ENCODE assay signal across 18 mouse cellular contexts in genomic region chr2:118881956-118882355, GRCm38 (mm10). TPM values are rescaled to one million over a fixed set of nuclear protein-coding genes. Genes with fewer than 3 reads are reported as not detected.
DNase-seq lines count a peak whose midpoint lies in the region; TF ChIP-seq lines count a peak whose summit lies in the region.
"Had no signal": no experiment of that assay in that cellular context is flagged by ENCODE, and none has a peak within 500 bp of the region (broad histone marks: within the 10 kb centered on the region; RNA-seq: fewer than 3 reads in every experiment).

No protein-coding gene starts in this region.

- H3K27ac ChIP-seq in liver, adult 2 months (replicated peaks; ENCODE audit: insufficient read depth, low read depth, low read length) = no peak overlapping the region
- peak overlapping the region; percentile 36; the same call in 1 of the 2 replicates for H3K27ac ChIP-seq in testis, adult 2 months (ENCODE audit: control insufficient read depth, insufficient read depth, low read depth, low read length)
- H3K27ac ChIP-seq: embryonic facial prominence, embryonic 10.5 days; embryonic facial prominence, embryonic 12.5 days; forebrain, embryonic 13.5 days; forebrain, embryonic 15.5 days had no signal

- 41% methylated on average over 5 of the region's 5 CpGs for WGBS in liver, adult 2 months

- no peaks in the 10 kb centered on the region for H3K27me3 ChIP-seq in liver, adult 2 months (ENCODE audit: control insufficient read depth, insufficient read depth, low read length)
- no peaks in the 10 kb centered on the region for H3K27me3 ChIP-seq in testis, adult 2 months (ENCODE audit: control insufficient read depth, insufficient read depth, low read length)
- H3K27me3 ChIP-seq: CH12.LX, Patski had no signal

- no peak for TF ChIP-seq CTCF in liver, adult 2 months (IDR thresholded peaks at IDR 0.05; ENCODE audit: low read depth, low read length)
- TF ChIP-seq CTCF in testis, adult 2 months (IDR thresholded peaks at IDR 0.05; ENCODE audit: control insufficient read depth, insufficient read depth, insufficient replicate concordance, low read depth, low read length) = no peak

- peak; percentile 60 for DNase-seq in adrenal gland, adult 2 months
- no peak for DNase-seq in adrenal gland, postnatal 25 days
- peak; percentile 33 for DNase-seq in liver, adult 2 months (ENCODE audit: extremely low read depth, low read depth, low spot score)
- no peak for DNase-seq in liver
- DNase-seq in testis, postnatal 10 days (ENCODE audit: low spot score) = no peak
- DNase-seq: B cell, adult 2 months; cerebellum, adult 11-12 months; cerebellum, adult 2 months; cerebellum, adult 9-10 months; cerebellum, postnatal 25 days; forebrain, postnatal 0 days had no signal

- no peak for TF ChIP-seq POLR2A in liver, adult 2 months (IDR thresholded peaks at IDR 0.05; ENCODE audit: extremely low read depth, insufficient read depth, low read length)
- TF ChIP-seq POLR2A in testis, adult 2 months (IDR thresholded peaks at IDR 0.05; ENCODE audit: control insufficient read depth, low read depth, low read length) = no peak

- H3K9ac ChIP-seq in liver, adult 2 months (ENCODE audit: low read depth, low read length) = no peak overlapping the region
- H3K9ac ChIP-seq: embryonic facial prominence, embryonic 12.5 days; forebrain, embryonic 13.5 days; forebrain, embryonic 15.5 days; forebrain, postnatal 0 days had no signal

- peaks cover 2% of the 10 kb centered on the region; the same call in 1 of the 2 replicates for H3K4me1 ChIP-seq in liver, adult 2 months (ENCODE audit: control insufficient read depth, insufficient read depth, low read length)
- peaks cover 4% of the 10 kb centered on the region for H3K4me1 ChIP-seq in testis, adult 2 months (ENCODE audit: control insufficient read depth, insufficient read depth, low read length)

- H3K79me2 ChIP-seq in liver, adult 2 months (ENCODE audit: control insufficient read depth, insufficient read depth, low read length) = no peaks in the 10 kb centered on the region

- no peak overlapping the region for H3K4me3 ChIP-seq in liver, adult 2 months (ENCODE audit: insufficient read depth, low read depth, low read length)
- no peak overlapping the region for H3K4me3 ChIP-seq in testis, adult 2 months (ENCODE audit: control insufficient read depth, low read depth, low read length)
- H3K4me3 ChIP-seq: embryonic facial prominence, embryonic 10.5 days; embryonic facial prominence, embryonic 12.5 days; forebrain, embryonic 13.5 days; forebrain, embryonic 15.5 days had no signal

- peaks cover 4% of the 10 kb centered on the region; the same call in 1 of the 2 replicates for H3K36me3 ChIP-seq in liver, adult 2 months (ENCODE audit: control insufficient read depth, insufficient read depth, low read length)
- no peaks in the 10 kb centered on the region for H3K36me3 ChIP-seq in testis, adult 2 months (ENCODE audit: control insufficient read depth, insufficient read depth, low read length)

RNA-seq across cellular contexts. Expression of gene Bahd1, which starts 18.2 kb away (rescaled TPM):
- 10 to 100 TPM; 36.5 to 46.0 TPM for total RNA-seq in adrenal gland, adult 2 months (2021)
- 59.5 and 60.3 TPM in 2 replicates for polyA plus RNA-seq in adrenal gland, adult 2 months (2012; rRNA removed)
- 42.6 and 54.4 TPM in 2 replicates for total RNA-seq in adrenal gland, postnatal 25 days (2021)
- total RNA-seq in liver, adult 2 months (2014; rRNA removed) = 2.3 and 3.1 TPM in 2 replicates
- polyA plus RNA-seq in liver, adult 2 months (2012; rRNA removed) = 5.8 and 6.3 TPM in 2 replicates
- 10.0 and 12.8 TPM in 2 replicates for polyA plus RNA-seq in testis, adult 2 months (2012; rRNA removed)

RNA-seq across cellular contexts. Expression of gene Ivd, which starts 20.2 kb away (rescaled TPM):
- 100 to 1,000 TPM; 245 to 355 TPM for total RNA-seq in adrenal gland, adult 2 months (2021)
- 205 and 242 TPM in 2 replicates for polyA plus RNA-seq in adrenal gland, adult 2 months (2012; rRNA removed)
- total RNA-seq in adrenal gland, postnatal 25 days (2021) = 342 and 470 TPM in 2 replicates
- total RNA-seq in liver, adult 2 months (2014; rRNA removed) = 127 and 146 TPM in 2 replicates
- polyA plus RNA-seq in liver, adult 2 months (2012; rRNA removed) = 146 and 216 TPM in 2 replicates
- polyA plus RNA-seq in testis, adult 2 months (2012; rRNA removed) = 22.2 and 41.3 TPM in 2 replicates

RNA-seq across cellular contexts. Expression of gene Chst14, which starts 44.3 kb away (rescaled TPM):
- total RNA-seq in adrenal gland, adult 2 months (2021) = 10 to 100 TPM in 1 of 2 experiments, 1 to 10 TPM in 1; 7.8 to 15.7 TPM
- polyA plus RNA-seq in adrenal gland, adult 2 months (2012; rRNA removed) = 21.6 and 22.0 TPM in 2 replicates
- total RNA-seq in adrenal gland, postnatal 25 days (2021) = 12.6 and 19.1 TPM in 2 replicates
- 0.55 and 1.2 TPM in 2 replicates for total RNA-seq in liver, adult 2 months (2014; rRNA removed)
- 1.8 and 2.0 TPM in 2 replicates for polyA plus RNA-seq in liver, adult 2 months (2012; rRNA removed)
- polyA plus RNA-seq in testis, adult 2 months (2012; rRNA removed) = 1.0 and 1.3 TPM in 2 replicates

Comparison
In these comparisons a context has a peak if more than half of its experiments do, and no peak if none do; other contexts are left out.
1. DNase-seq: peak in adrenal gland, adult 2 months (single experiment) and liver, adult 2 months (single experiment); none in adrenal gland, postnatal 25 days (single experiment), liver (single experiment) and testis, postnatal 10 days (single experiment).